Mouse (Mus musculus): ENCODE results near the gene Gm44965.

DNA sequence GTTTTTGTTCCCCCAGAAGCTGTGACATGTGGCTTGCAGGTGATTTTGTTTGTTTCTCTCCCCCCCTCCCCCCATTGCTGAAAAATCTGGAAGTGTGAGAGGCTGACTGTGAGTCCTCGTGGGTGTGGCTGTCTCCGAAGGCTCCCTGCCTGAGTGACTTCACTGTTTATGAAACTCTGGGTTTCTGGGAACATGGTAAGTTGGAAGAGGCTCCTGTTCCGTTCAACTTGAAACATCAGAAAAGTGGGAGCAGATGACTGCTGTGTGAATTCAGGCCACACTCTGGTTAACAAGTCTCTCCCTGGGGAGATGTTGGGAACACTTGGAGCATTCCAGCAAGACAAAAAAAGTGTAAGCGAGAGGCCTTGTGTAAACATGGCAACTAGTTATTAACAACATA lies 46.9 kb upstream of the Gm44965 start:
- TF ChIP-seq CTCF (IDR thresholded peaks at IDR 0.05; ENCODE audit: insufficient read depth, low read length) (no peak), POLR2A (IDR thresholded peaks at IDR 0.05; ENCODE audit: borderline replicate concordance, extremely low read depth, low read depth, low read length) (no peak)
